Mouse (Mus musculus): ENCODE results near the gene Cdkn2aipnl.

The Cdkn2aipnl gene

DNA sequence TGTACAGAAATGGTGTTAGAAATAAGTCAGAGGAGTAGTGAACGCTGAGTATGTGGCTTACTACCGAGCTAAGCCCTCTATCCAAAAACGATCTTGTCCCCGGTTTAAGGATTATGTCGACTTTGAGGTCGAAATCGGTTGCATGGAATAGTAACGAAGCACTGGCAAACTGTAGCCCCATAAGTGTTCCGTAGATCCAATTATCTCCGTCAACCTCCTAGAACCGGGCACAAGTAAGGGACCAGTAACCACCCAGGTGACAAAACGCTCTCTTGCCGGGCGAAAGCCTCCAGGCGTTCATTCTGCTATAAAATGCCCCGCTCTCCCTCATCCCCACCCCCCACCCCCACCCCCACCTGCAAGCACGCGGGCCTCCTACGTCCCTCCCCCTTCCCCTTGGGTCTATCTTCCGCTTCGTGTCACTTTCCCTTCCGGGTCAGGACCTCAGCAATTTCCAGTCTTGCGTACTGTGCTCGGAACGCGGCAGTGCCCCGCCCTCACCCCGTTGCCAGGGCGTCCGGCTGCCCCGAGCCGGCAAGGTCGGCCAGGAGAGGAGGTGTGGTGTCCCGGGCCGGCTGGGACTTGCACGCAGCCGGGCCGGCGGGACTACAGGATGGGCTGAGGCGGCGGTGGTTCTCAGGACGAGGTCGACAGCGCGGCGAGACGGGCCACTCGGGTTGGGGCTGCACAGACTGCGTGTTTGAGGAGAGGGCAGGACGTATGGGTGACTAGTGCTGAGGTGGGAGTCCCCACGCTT is 36.5 kb downstream of the Cdkn2aipnl start, which contains the start of gene Cdkl3:
Cdkl3 (plus strand) TSS at position 450 of the 757 bp plus-strand sequence.
- peak; percentile 94 for DNase-seq (ENCODE audit: extremely low read depth, low read depth)

- DNase-seq (ENCODE audit: extremely low read depth, low read depth) = no peak
Observed at GRCm38 (mm10) chr11:52005586-52005985, 38.1 kb downstream of the Cdkn2aipnl start.

GRCm38 (mm10) chr11:52011011-52011410 is 43.5 kb downstream of the Cdkn2aipnl start:
- no peak for DNase-seq (ENCODE audit: extremely low read depth, low read depth)

DNA sequence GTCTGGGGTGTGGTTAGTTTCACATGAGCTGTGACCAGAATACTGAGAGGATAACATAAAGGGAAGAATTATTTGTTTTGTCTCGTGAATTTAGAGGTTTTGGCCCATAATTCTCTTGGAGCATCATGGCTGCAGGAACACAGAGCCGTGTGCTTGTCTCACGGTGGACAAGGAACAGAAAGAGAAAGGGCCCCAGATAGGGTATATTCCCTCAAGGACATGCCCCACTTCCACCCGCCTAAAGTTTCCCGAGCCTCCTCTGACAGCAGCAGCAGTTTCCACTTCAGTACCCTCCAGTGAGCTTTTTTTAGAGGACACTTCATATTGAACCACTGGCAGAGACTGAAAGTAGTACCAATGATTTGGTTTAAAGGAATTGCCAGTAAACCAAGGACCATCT is 44.1 kb downstream of the Cdkn2aipnl start:
- DNase-seq (ENCODE audit: extremely low read depth, low read depth) = no peak

DNA sequence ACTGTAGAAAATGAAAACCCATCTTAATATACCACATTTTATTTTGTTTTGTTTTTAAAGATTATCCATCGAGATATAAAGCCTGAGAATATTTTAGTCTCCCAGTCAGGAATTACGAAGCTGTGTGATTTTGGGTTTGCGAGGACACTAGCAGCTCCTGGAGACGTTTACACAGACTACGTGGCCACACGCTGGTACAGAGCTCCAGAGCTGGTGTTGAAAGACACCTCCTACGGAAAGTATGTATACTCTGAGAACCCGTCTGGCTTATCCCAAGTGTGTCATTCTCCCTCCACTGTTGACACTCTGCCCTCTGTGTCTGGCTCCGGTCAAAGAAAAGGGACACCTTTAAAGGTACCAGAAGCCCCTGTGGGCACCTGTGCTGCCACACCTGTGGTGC is 50.8 kb downstream of the Cdkn2aipnl start:
- no peak for DNase-seq (ENCODE audit: extremely low read depth, low read depth)

All from MEL-GATA-1-ER (cell line).